Mouse (Mus musculus) layer of hippocampus, adult 9-10 months (tissue): ENCODE data around the gene Gm6040.

ENCODE experiments used
- DNase-seq: peaks from one replicate; pipeline ENCODE4 v3.0.0; 2022; ENCODE audit warnings: low spot score

Gm6040 gene

DNA sequence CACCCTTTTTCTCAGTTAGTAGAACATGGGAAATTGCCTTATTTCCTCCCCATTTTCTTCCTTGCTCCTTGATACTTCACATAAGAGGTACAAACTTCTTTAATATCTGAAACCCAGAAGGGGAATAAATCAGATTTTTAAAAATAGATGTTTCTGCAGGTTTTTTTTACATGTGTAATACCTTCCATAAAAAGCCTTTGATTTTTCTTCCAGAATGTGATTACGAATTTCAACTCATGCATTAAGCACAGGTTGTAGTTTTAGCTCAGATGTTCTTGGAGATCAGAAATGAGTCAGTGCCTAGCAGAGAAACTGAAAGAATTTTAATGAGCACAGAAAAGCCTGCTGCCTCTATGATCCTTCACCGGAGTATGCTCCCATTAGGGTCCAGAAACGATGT lies at the start of gene Gm6040:
Gene Gm6040 (minus strand): TSS at position 101 of the 400 bp plus-strand sequence.
- no peak for DNase-seq

DNA sequence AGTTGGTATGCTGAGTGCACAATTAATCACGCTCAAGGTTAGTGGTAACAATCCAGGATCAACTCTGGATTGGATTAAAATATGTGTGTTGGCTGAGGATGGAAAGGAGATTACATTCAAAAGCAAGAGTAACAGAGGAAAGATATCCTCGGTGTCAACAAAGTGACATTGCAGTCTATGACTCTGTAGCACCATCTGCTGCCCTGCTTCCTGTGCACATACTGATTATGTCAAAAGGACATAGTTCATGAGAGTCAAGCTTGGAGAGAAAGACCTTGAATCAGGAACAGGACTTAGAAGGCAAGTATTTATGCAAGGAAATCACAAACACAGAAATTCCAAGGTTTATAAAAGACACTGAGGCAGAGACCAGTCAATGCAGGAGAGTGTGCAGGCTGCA lies 42.7 kb upstream of the Gm6040 start:
- DNase-seq: no peak

DNA sequence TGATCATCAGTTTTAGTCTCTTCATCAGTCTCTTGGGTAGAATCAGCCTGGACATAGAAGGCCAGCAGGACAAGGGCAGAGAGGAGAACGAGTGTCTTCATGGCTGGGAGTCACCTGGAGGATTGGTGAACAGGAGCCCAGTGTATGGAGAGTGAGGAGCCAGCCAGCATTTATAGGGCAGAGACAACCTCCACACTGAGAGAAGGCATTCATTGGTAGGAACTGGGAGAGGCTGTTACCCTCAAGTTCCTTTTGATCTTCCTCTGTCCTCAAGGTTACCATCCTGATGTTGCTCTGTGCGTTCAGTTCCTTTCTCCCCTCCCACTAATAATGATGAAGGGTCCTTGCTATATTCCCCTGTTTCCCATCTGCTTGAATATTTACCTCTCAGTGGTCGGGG lies 22.7 kb upstream of the Gm6040 start, which contains the start of gene AY761185:
Gene AY761185 (minus strand): TSS at position 101 of the 400 bp plus-strand sequence.
- DNase-seq: no peak

DNA sequence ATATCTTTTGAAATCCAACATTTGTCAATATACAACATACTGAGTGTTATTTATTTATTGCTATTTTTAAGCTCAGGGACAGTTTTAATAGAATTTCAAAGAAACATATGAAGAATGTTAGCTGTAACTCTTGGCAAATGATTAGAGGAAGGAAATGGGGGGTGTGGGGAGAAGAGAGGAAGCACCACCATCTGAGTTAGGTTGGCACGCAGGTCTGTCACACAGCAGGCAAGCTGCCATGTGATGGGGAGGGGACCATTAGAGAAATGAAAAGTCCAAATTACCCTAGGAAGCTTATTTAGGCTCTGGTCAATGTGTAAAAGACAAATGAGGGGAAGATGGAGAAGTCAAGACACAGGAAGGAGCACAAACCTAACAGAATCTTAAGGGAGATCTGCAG lies 9.6 kb downstream of the Gm6040 start:
- DNase-seq: no peak

DNA sequence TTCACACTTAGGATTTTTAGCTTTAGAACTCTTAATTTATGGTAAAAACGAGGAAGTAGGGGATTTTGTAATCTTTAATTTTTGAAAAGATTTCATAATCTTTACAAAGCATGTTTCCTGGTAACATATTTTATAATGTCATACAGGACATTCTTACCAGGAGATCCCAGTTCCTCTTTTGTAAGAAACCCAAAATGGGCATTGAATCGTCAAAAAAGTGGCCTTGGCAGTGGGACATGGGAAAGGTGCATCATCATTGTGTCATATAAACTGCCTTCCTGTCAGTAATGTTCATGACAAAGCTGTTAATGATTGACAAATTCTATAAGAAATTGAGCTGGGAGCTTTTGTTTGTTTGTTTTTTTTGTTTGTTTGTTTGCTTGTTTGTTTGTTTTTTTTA lies 13.6 kb downstream of the Gm6040 start:
- DNase-seq: no peak

DNA sequence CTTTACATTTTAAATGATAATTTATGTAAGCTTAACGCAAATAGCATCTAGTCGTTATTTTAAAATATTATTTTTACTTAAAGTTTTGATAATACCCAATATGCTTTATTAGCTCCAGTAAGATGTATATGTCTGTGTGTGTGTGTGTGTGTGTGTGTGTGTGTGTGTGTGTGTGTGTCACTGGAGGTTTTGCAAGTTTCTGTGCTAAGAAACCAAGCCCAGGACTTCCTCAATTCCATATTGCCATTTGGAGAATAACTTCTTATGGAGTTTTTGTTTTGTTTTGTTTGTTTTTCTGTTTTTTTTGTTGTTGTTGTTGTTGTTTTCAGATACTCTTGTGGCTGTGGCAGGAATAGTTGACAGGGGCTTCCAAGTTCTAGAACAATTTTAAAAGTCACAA lies 14.8 kb downstream of the Gm6040 start:
- no peak for DNase-seq

DNA sequence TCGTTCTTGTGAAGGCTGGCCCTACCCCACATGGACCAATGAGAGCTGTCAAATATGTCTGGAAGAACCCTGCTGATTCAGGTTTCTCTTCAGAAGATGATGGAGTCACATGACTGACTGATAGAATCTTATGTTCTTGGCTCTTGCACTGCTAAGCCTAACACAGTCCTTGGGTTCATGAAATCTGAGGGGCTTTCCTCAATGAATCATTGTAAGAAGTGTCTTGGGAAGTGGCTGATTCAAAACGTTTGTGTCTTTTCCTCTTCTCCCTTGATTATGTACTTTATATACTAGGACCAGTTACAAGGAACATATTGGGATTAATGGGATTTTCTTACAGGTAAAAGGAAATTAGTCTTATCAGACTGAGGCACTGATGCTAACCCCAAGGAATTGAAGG lies 19.3 kb downstream of the Gm6040 start, which contains the start of gene Gm15056:
Gene Gm15056 (minus strand): TSS at position 101 of the 400 bp plus-strand sequence.
- DNase-seq: no peak

DNA sequence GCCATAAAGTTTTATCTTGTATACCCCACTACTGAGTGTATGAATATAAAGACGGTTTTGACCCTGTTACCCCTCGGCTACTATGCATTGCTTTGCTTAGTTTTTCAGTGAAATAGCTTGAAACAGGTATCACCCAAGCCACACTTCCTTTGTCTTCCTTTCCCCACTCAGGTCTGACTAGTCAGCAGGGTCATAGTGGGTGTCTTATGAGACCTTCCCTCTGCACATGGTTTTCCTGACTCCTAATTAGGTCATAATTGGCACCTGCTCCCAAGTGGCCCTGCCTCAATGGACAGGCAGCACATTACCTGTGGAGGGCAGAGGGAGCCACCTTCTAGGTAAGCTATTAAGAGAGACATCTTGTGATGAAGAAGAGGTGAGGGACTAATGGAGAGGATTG lies 29.5 kb downstream of the Gm6040 start, which contains the start of gene Defb33:
Gene Defb33 (plus strand): TSS at position 301 of the 400 bp plus-strand sequence.
- no peak for DNase-seq

DNA sequence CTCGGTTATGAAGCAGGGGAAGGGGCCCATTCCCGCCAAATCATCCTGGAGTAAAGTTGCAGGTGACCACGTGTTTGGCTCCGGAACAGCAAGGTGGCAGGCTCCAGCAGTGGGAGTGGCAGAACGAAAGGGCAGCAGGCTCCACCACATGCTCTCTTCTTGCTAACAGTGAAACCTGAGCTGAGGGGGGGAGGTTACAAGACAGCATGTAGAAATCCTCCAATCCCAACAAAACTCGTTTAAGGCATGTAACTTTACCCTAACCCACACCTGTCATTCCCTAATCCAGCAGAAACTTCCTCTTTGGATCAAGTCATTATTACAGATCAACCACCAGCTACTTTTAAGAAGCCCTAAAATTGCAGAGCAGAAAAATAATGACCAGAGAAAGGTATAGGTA lies 47.3 kb downstream of the Gm6040 start:
- DNase-seq: no peak
